15 mouse cellular contexts compared by ENCODE assay signal in the genomic region with DNA sequence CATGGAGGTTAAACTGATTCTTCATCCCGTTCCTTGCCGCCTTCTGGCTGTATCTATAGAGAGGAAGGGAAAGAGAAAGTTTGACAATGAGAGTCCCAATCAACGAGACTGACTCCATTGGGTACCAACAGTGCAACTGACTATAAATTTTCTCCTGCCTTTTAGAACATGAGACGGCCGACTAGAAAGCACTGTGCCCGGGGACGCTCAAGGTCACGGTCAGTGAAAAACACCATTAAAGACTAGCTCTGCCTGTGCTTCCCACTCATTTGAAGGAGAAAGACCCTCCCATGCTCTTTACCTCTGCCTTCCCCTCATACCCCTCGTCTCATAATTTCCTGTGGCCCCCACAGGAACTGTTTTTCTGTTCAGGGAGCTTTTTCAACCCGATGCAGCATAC.
"Had no signal": no experiment of that assay in that cellular context is flagged by ENCODE, and none has a peak within 500 bp of the region (broad histone marks: within the 10 kb centered on the region; RNA-seq: fewer than 3 reads in every experiment).

No protein-coding gene starts in this region.

- H3K27me3 ChIP-seq: intestine, embryonic 15.5 days; limb, embryonic 15.5 days; liver, embryonic 12.5 days had no signal

- H3K9me3 ChIP-seq: intestine, embryonic 15.5 days; limb, embryonic 15.5 days; liver, embryonic 12.5 days had no signal

- ATAC-seq: intestine, embryonic 15.5 days; liver, embryonic 12.5 days; midbrain, embryonic 16.5 days had no signal

- H3K27ac ChIP-seq: intestine, embryonic 15.5 days; limb, embryonic 15.5 days; liver, embryonic 12.5 days had no signal

- H3K4me1 ChIP-seq: intestine, embryonic 15.5 days; limb, embryonic 15.5 days; liver, embryonic 12.5 days had no signal

- H3K4me2 ChIP-seq: intestine, embryonic 15.5 days; limb, embryonic 15.5 days; liver, embryonic 12.5 days; lung, embryonic 14.5 days; midbrain, embryonic 11.5 days had no signal

- H3K9ac ChIP-seq: intestine, embryonic 15.5 days; limb, embryonic 15.5 days; liver, embryonic 12.5 days; lung, embryonic 14.5 days had no signal

- H3K36me3 ChIP-seq: intestine, embryonic 15.5 days; limb, embryonic 15.5 days; liver, embryonic 12.5 days had no signal

- DNase-seq: kidney, adult 18-20 months; kidney, postnatal 25 days; layer of hippocampus, adult 9-11 months; layer of hippocampus, postnatal 36 days; lung, embryonic 14.5 days; lung, postnatal 10 days; lung, postnatal 4 days; right cerebral cortex, adult 18-20 months; right cerebral cortex, postnatal 25 days; thymus, postnatal 36 days had no signal

- H3K4me3 ChIP-seq: intestine, embryonic 15.5 days; limb, embryonic 15.5 days; liver, embryonic 12.5 days had no signal
